Mouse (Mus musculus): Measurements from ENCODE around the gene Gm43517.

Gene Gm43517

GRCm38 (mm10) chr12:49384876-49385630, at the start of gene Gm43517:
Gene Gm43517 (plus strand): TSS chr12:49385174.
- DNase-seq (ENCODE audit: extremely low read depth, low read depth, low spot score) = no peak

- no peak for DNase-seq (ENCODE audit: extremely low read depth, low read depth, low spot score)
These were observed 35.3 kb upstream of the Gm43517 start for GRCm38 (mm10) chr12:49349697-49350096.

GRCm38 (mm10) chr12:49368931-49369330, 16.0 kb upstream of the Gm43517 start:
- DNase-seq (ENCODE audit: extremely low read depth, low read depth, low spot score) = no peak

- no peak for DNase-seq (ENCODE audit: extremely low read depth, low read depth, low spot score)
These were observed 12.8 kb upstream of the Gm43517 start for GRCm38 (mm10) chr12:49372170-49372569.

GRCm38 (mm10) chr12:49373176-49373575, 11.8 kb upstream of the Gm43517 start:
- DNase-seq (ENCODE audit: extremely low read depth, low read depth, low spot score) = no peak

DNA sequence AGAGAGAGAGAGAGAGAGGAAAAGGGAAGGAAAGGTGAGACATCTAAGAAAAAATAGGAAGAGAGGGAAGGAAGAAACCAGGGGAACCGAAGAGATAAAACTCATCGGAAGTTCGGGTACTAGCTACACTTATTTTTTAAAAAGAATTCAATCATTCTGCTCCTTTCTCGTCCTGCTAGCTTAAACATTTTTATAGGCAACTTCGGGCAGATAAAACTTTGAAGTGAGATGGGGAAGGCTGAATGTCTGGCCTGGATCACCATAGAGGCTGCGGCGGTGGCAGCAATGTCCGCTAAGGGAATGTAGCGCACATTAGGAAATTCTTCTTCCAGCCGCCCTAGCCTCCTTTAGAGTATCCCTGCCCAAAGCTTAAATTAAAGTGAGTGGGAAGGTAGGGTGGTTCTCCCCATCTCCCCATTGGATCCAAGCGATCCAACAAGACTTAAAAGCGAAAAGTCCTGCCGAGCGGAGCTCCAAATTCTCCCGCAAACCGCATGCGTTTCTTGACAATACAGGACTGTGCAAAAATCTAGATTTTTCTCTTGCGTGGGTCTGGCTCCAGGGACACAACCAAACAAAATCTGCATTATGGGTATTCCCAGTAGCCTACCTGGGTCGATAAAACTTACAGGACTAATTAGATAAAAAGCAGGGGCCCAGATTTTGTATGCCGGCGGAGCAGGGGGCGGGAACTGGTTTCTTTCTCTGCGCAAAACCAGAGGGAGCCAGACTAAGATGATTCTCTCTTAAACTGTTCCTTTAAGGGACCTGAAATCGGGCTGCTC, 11.0 kb upstream of the Gm43517 start:
- no peak for DNase-seq (ENCODE audit: extremely low read depth, low read depth, low spot score)

- DNase-seq (ENCODE audit: extremely low read depth, low read depth, low spot score) = no peak
These were observed 10.4 kb upstream of the Gm43517 start for GRCm38 (mm10) chr12:49374606-49374995.

- no peak for DNase-seq (ENCODE audit: extremely low read depth, low read depth, low spot score)
These were observed 9.3 kb upstream of the Gm43517 start for GRCm38 (mm10) chr12:49375427-49376317.

DNA sequence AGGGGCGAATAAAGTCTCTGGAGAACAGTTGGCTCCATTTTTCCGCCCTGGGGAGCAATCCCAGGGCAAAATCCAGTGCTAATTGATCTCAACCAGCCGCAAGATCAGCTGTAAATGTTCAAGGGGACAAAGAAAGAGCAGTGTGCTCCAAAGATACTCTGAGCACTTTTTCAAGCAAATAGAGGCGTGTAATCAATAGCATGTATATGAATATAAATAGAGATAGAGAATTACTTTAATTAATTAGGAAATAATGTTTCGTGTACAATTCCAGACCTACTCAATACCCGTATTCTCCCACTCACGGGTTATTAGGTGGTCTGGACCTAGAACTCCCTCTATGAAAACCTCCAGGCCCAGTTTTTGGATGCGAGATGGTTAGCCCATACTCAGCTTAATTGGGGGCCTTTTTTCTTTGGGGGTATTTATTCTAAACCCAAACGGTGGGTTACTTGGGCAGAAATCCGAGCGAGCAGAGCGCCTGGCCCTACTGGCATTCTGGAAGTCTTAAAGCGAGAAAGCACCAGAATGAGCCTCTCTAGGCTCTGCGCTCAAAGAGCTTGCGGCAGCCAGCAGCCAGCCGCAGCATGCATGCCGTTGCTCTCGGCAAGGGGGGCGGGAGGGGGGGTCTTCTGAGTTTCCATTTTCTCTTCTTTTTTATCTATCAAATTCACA, 8.5 kb upstream of the Gm43517 start:
- no peak for DNase-seq (ENCODE audit: extremely low read depth, low read depth, low spot score)

DNA sequence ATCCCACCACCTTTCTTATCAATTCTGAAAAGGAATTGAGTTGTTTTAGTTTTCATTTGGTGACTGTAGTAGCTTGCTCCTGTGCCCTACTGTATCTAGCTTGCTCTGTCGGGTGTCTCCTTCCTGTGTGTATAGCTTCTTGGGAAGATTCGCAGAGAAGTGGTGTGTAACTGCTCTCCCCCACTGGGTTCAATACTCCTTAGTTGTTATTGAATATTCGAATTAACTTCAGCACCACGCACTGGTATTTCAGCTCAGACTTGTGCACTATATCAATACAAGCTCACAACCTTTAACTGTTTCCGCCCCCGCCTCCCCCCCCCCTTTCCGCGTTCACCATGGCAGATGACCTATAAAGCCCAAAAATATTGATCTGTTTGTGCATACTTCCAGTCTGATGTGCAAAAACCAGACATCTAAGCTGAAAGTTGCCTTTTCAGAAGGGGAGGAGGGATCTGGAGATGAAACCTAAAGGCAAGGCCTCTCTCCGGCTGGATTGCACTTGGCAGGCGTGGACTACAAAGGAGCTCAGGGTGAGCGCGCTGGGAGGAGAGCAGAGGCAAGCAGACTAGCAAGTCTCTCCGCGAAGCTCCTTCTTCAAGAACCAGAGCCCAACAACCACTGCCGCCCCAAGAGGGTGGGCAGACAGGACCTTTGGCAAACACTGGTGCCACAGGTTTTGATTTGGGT, 7.5 kb upstream of the Gm43517 start:
- no peak for DNase-seq (ENCODE audit: extremely low read depth, low read depth, low spot score)

GRCm38 (mm10) chr12:49378920-49379319, 6.1 kb upstream of the Gm43517 start:
- DNase-seq (ENCODE audit: extremely low read depth, low read depth, low spot score) = no peak

- DNase-seq (ENCODE audit: extremely low read depth, low read depth, low spot score) = no peak
These were observed 5.5 kb upstream of the Gm43517 start for GRCm38 (mm10) chr12:49379446-49379845.

DNA sequence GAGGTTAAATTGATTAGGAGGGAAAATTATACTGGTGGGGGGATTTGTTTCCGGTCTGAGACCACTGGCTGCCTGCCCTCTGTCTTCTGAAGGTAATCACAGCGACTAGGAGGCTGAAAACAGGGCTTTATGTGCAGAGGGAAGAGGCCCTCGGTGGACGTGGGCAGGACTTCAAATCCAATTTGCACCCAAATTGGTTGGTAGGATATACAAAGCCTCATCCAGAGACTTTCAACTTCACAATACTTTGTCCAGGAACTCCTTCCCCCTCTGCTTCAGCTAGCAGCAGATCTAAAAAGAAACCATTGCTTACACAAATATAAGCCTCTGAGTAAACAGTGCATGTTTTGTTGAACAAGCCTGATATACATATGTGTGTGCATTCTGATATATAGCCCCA, 4.5 kb upstream of the Gm43517 start:
- no peak for DNase-seq (ENCODE audit: extremely low read depth, low read depth, low spot score)

DNA sequence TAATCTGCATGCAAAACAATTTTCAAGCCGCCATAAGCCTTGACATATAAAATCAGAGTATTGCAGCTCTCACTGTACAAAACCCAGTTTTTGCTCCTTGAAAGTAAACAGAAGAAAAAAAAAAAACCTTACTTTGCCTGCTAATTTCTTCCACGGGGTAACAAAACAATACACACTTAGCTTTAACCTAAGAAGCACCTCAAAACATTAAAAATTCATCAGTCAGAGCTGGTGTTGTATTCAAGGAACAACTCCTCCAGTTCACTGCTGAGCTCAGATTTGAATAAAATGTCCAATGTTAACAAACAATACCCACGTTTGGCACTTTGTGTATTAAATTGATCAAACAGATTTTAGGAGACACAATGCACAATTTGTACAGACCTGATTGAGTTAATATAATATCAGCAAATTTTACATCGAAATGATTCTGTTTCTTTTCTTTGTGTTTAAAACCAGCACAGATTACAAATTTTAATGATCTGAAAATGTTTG, 3.9 kb upstream of the Gm43517 start:
- DNase-seq (ENCODE audit: extremely low read depth, low read depth, low spot score) = no peak

- no peak for DNase-seq (ENCODE audit: extremely low read depth, low read depth, low spot score)
These were observed 3.1 kb upstream of the Gm43517 start for GRCm38 (mm10) chr12:49381721-49382365.

DNA sequence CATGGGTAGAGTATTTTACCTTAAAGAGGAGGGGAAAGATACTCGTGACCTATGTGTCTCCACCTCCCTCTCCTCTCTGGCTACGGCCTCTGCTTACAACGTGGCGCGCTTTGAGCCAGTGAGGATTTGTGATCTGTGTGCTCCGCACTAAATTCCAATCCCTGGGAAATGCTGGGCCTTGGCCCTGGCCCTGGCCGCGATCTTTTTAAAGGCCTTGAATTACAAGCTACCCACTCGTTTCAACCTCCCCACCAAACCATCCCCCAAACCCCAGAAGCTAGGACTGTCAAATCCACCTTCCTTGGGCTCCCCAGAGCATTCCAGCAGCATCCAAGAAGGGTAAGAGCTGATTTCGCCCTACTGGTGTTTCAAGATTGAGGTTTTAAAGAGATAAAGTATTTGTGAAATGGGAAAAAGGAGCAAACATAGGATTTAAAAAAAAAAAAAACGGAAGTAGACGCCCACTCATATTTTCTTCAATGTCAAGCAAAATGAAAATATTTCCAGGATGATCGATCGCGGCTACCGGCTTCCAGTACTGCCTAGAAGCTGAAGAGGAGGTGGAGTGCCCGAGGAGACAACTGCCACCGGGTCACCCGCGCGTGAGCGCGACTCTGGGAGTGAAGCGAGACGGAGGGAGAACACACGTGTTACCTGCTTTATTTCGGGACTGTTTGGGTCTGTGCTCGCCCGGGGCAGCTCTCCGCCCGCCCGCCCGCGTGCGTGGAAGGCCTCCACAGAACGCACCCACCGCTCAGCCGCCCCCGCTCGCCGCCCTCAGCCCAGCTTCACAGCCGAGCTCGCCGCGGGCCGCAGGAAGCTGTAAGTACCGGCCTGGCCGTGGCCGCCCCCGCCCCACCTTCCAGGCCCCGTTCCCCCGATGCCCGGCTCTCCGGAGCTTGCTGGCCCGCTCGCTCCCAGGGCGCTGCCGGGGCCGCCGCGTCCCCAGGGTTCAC, 2.1 kb upstream of the Gm43517 start, which contains the start of gene Foxg1:
TSS of gene Foxg1 (plus strand) at position 96 of the 956 bp plus-strand sequence.
- DNase-seq (ENCODE audit: extremely low read depth, low read depth, low spot score) = no peak

DNA sequence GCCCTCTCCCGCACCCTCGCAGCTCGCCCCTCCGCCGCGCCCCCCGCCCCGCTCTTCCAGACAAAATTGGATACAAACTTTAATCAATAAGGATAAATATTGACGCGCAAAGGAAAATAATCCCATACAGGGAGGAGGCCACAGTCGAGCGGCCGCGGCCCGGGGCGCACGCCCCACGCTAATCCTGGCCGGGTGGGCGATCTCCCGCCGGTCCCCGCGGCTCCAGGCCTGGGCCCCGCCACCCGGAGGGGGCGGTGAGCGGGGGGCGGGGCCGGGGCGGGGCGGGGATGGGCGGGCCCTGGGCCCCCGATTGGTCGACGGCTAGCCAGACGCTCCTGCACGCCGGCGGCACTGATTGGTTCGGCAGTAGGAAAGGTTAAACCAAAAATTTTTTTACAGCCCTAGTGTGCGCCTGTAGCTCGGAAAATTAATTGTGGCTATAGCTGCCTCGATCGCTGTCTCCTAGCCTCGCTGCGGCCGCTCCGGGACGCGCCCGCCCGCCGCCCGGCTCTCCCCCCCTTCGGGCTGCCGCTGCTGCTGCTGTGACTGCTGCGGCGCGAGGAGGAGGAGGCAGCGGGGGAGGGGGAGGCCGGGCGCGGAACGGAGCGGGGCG, 1.3 kb upstream of the Gm43517 start:
- no peak for DNase-seq (ENCODE audit: extremely low read depth, low read depth, low spot score)
